Mouse (Mus musculus): ENCODE results near the gene Zmym6. TPM values are rescaled to one million over a fixed set of nuclear protein-coding genes. Genes with fewer than 3 reads are reported as not detected.

Zmym6 gene
- total RNA-seq, 2 experiments from 2014 or later: 6.8 to 8.1 TPM

Other genes starting within 250 kb of the Zmym6 start
- gene Zmym4, start 109.2 kb upstream of the Zmym6 start, total RNA-seq (2015): 14.8 and 26.5 TPM in 2 replicates
- gene Zmym4, start 109.2 kb upstream of the Zmym6 start, total RNA-seq (2017): 19.9 and 27.3 TPM in 2 replicates
- gene Sfpq, start 56.1 kb upstream of the Zmym6 start, total RNA-seq (2015): 311 and 315 TPM in 2 replicates
- gene Sfpq, start 56.1 kb upstream of the Zmym6 start, total RNA-seq (2017): 566 and 688 TPM in 2 replicates
- gene Zmym1, start 16.2 kb upstream of the Zmym6 start, total RNA-seq (2015): 7.3 and 11.9 TPM in 2 replicates
- gene Zmym1, start 16.2 kb upstream of the Zmym6 start, total RNA-seq (2017): 8.7 and 9.7 TPM in 2 replicates
- 11.8 and 13.9 TPM in 2 replicates for gene Tmem35b, start 46.3 kb downstream of the Zmym6 start, total RNA-seq (2015)
- gene Tmem35b, start 46.3 kb downstream of the Zmym6 start, total RNA-seq (2017): 8.2 and 8.6 TPM in 2 replicates
- gene Dlgap3, start 91.8 kb downstream of the Zmym6 start, total RNA-seq (2015): not detected in 2 replicates
- not detected in 2 replicates for gene Dlgap3, start 91.8 kb downstream of the Zmym6 start, total RNA-seq (2017)
- 33.9 and 37.3 TPM in 2 replicates for gene Smim12, start 166.4 kb downstream of the Zmym6 start, total RNA-seq (2015)
- 33.7 and 39.3 TPM in 2 replicates for gene Smim12, start 166.4 kb downstream of the Zmym6 start, total RNA-seq (2017)
- 0.27 TPM in 1 of 2 replicates, not detected in the other for gene Gja4, start 236.7 kb downstream of the Zmym6 start, total RNA-seq (2015)
- not detected in 2 replicates for gene Gja4, start 236.7 kb downstream of the Zmym6 start, total RNA-seq (2017)

All from megakaryocyte, adult 5-6 weeks (primary cell).